Mouse (Mus musculus): ENCODE measurements around the gene Sephs2. TPM values are rescaled to one million over a fixed set of nuclear protein-coding genes. Genes with fewer than 3 reads are reported as not detected.

Gene Sephs2
- 10 to 100 TPM; 27.2 to 32.9 TPM for total RNA-seq (2021)
- polyA plus RNA-seq (2012; rRNA removed): 14.8 and 22.5 TPM in 2 replicates
- long read RNA-seq, transcript Sephs2-201 (1 exons, 2,177 nt): major isoform, 110 of 110 reads
- long read RNA-seq, partial matches to known transcripts: 0 of 110 reads
- long read RNA-seq, other reads (novel, unspliced or antisense): 0 of 110 reads

GRCm38 (mm10) chr7:127273925-127274789, at the start of gene Sephs2:
Gene Sephs2 (minus strand): TSS chr7:127274055.
- H3K4me3 ChIP-seq: peak within 1 kb of the TSS; percentile 82
- H3K27ac ChIP-seq: peak within 1 kb of the TSS; percentile 92
- no peaks in the 10 kb centered on the region for H3K79me2 ChIP-seq (replicated peaks; ENCODE audit: control insufficient read depth, insufficient read depth, low read length)
- TF ChIP-seq EP300 (IDR thresholded peaks at IDR 0.05; ENCODE audit: insufficient read depth, low read depth, low read length) (0 out of 2 replicates have a peak, but pooled peaks have one; percentile 54), CTCF (IDR thresholded peaks at IDR 0.05) (no peak), POLR2A (IDR thresholded peaks at IDR 0.05; ENCODE audit: insufficient read depth, low read depth, low read length) (peak; percentile 98)
- peaks cover 5% of the 10 kb centered on the region; the same call in 1 of the 2 replicates for H3K36me3 ChIP-seq (ENCODE audit: control insufficient read depth, insufficient read depth, low read length)
- 2% methylated on average over 39 of the region's 39 CpGs for WGBS
- intact Hi-C loops (cut with DNase I): loop anchor here (2.0 kb wide), 1 partner anchor 13 kb away; the partner anchor contains the start of gene Dctpp1
- DNase-seq: peak; percentile 95 to 96
- H3K27me3 ChIP-seq (ENCODE audit: control insufficient read depth, insufficient read depth, low read length): no peaks in the 10 kb centered on the region
- peak within 1 kb of the TSS; percentile 98 for H3K9ac ChIP-seq (ENCODE audit: low read depth, low read length)
- peaks cover 5% of the 10 kb centered on the region for H3K4me1 ChIP-seq (ENCODE audit: control insufficient read depth, insufficient read depth, low read length)

GRCm38 (mm10) chr7:127322085-127322484, 48.2 kb upstream of the Sephs2 start:
- H3K9ac ChIP-seq (ENCODE audit: low read depth, low read length): no peak overlapping the region
- H3K36me3 ChIP-seq (ENCODE audit: control insufficient read depth, insufficient read depth, low read length): no peaks in the 10 kb centered on the region
- H3K4me1 ChIP-seq (ENCODE audit: control insufficient read depth, insufficient read depth, low read length): no peaks in the 10 kb centered on the region
- TF ChIP-seq CTCF (IDR thresholded peaks at IDR 0.05) (peak; percentile 50), POLR2A (IDR thresholded peaks at IDR 0.05; ENCODE audit: insufficient read depth, low read depth, low read length) (no peak)
- H3K27ac ChIP-seq: no peak overlapping the region
- H3K4me3 ChIP-seq: no peak overlapping the region
- H3K79me2 ChIP-seq (replicated peaks; ENCODE audit: control insufficient read depth, insufficient read depth, low read length): no peaks in the 10 kb centered on the region
- intact Hi-C loops (cut with DNase I): no loop called here
- DNase-seq: no peak
- WGBS: 40% methylated on average over 5 of the region's 5 CpGs
- H3K27me3 ChIP-seq (ENCODE audit: control insufficient read depth, insufficient read depth, low read length): no peaks in the 10 kb centered on the region

- Histone ChIP-seq H3K27me3 (ENCODE audit: control insufficient read depth, insufficient read depth, low read length) (no peaks in the 10 kb centered on the region), H3K27ac (no peak overlapping the region), H3K79me2 (replicated peaks; ENCODE audit: control insufficient read depth, insufficient read depth, low read length) (no peaks in the 10 kb centered on the region), H3K4me1 (ENCODE audit: control insufficient read depth, insufficient read depth, low read length) (no peaks in the 10 kb centered on the region), H3K36me3 (ENCODE audit: control insufficient read depth, insufficient read depth, low read length) (no peaks in the 10 kb centered on the region), H3K4me3 (no peak overlapping the region), H3K9ac (ENCODE audit: low read depth, low read length) (no peak overlapping the region)
- intact Hi-C loops (cut with DNase I): no loop called here
- WGBS: 60% methylated on average over 4 of the region's 4 CpGs
- TF ChIP-seq CTCF (IDR thresholded peaks at IDR 0.05): no peak
- no peak for TF ChIP-seq POLR2A (IDR thresholded peaks at IDR 0.05; ENCODE audit: insufficient read depth, low read depth, low read length)
- TF ChIP-seq EP300 (IDR thresholded peaks at IDR 0.05; ENCODE audit: insufficient read depth, low read depth, low read length): no peak
- no peak for DNase-seq
Observed at GRCm38 (mm10) chr7:127321106-127321505, 47.3 kb upstream of the Sephs2 start.

GRCm38 (mm10) chr7:127313912-127314311, 40.1 kb upstream of the Sephs2 start:
- no peaks in the 10 kb centered on the region; the same call in 1 of the 2 replicates for H3K4me1 ChIP-seq (ENCODE audit: control insufficient read depth, insufficient read depth, low read length)
- TF ChIP-seq EP300 (IDR thresholded peaks at IDR 0.05; ENCODE audit: insufficient read depth, low read depth, low read length) (no peak), POLR2A (IDR thresholded peaks at IDR 0.05; ENCODE audit: insufficient read depth, low read depth, low read length) (no peak), CTCF (IDR thresholded peaks at IDR 0.05) (no peak)
- H3K79me2 ChIP-seq (replicated peaks; ENCODE audit: control insufficient read depth, insufficient read depth, low read length): no peaks in the 10 kb centered on the region
- H3K36me3 ChIP-seq (ENCODE audit: control insufficient read depth, insufficient read depth, low read length): no peaks in the 10 kb centered on the region
- H3K27me3 ChIP-seq (ENCODE audit: control insufficient read depth, insufficient read depth, low read length): no peaks in the 10 kb centered on the region
- DNase-seq: no peak
- H3K27ac ChIP-seq: no peak overlapping the region
- 21% methylated on average over 8 of the region's 8 CpGs for WGBS
- H3K4me3 ChIP-seq: no peak overlapping the region
- intact Hi-C loops (cut with DNase I): no loop called here
- no peak overlapping the region for H3K9ac ChIP-seq (ENCODE audit: low read depth, low read length)

GRCm38 (mm10) chr7:127309951-127310350, 36.1 kb upstream of the Sephs2 start:
- DNase-seq: no peak
- H3K36me3 ChIP-seq (ENCODE audit: control insufficient read depth, insufficient read depth, low read length): no peaks in the 10 kb centered on the region
- intact Hi-C loops (cut with DNase I): loop anchor here (5.0 kb wide), 1 partner anchor 48 kb away; the partner anchor contains the start of gene Dctpp1
- no peak for TF ChIP-seq POLR2A (IDR thresholded peaks at IDR 0.05; ENCODE audit: insufficient read depth, low read depth, low read length)
- no peak for TF ChIP-seq EP300 (IDR thresholded peaks at IDR 0.05; ENCODE audit: insufficient read depth, low read depth, low read length)
- TF ChIP-seq CTCF (IDR thresholded peaks at IDR 0.05): no peak
- H3K27ac ChIP-seq: no peak overlapping the region
- H3K27me3 ChIP-seq (ENCODE audit: control insufficient read depth, insufficient read depth, low read length): no peaks in the 10 kb centered on the region
- no peaks in the 10 kb centered on the region; the same call in 1 of the 2 replicates for H3K4me1 ChIP-seq (ENCODE audit: control insufficient read depth, insufficient read depth, low read length)
- no peak overlapping the region for H3K4me3 ChIP-seq
- H3K79me2 ChIP-seq (replicated peaks; ENCODE audit: control insufficient read depth, insufficient read depth, low read length): no peaks in the 10 kb centered on the region
- no peak overlapping the region for H3K9ac ChIP-seq (ENCODE audit: low read depth, low read length)
- 63% methylated on average over 12 of the region's 12 CpGs for WGBS

Data from heart, adult 2 months (tissue).